Mouse (Mus musculus): ENCODE data around the gene Eipr1.

DNA sequence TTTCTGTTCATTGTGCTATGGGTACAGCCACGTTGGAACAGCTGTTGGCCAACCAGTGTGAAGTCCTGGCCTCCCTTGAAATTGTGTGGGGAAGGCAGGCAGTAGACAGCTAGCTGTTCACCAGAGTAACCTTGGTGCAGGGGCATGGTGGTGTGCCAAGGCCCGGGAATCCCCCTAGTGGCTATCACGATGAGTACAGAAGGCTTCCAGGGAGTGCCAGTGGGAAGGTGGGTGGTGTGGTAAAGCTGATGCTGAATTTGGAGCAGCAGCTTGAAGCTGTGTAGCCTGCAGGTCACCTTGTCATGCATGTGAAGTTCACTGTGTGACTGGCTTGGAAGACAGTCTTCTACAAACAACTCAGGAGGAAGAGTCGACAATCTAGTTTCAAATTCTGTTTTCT lies 32.8 kb downstream of the Eipr1 start:
- TF ChIP-seq RAD21 (IDR thresholded peaks at IDR 0.05; ENCODE audit: low read depth, low read length) (peak; percentile 13), POLR2AphosphoS2 (IDR thresholded peaks at IDR 0.05; ENCODE audit: low read depth, low read length) (no peak), ZC3H11A (IDR thresholded peaks at IDR 0.05; ENCODE audit: low read depth, low read length) (no peak)

Data from CH12.LX (cell line).